Mouse (Mus musculus): ENCODE measurements around the gene Tpmt. TPM values are rescaled to one million over a fixed set of nuclear protein-coding genes. Genes with fewer than 3 reads are reported as not detected.

Tpmt gene
- polyA plus RNA-seq, 1 experiment from 2014 or later, result 28.4 TPM

- no peak for DNase-seq
- H3K9ac ChIP-seq, result no peak overlapping the region
- no peak for ATAC-seq (ENCODE audit: insufficient read depth)
- H3K4me1 ChIP-seq (ENCODE audit: insufficient read depth), result no peaks in the 10 kb centered on the region
- no peak overlapping the region for H3K4me2 ChIP-seq
- H3K27ac ChIP-seq (ENCODE audit: low read depth), result no peak overlapping the region
- 78% methylated on average over 5 of the region's 5 CpGs for WGBS
- peaks cover 29% of the 10 kb centered on the region for H3K36me3 ChIP-seq (ENCODE audit: insufficient read depth)
- no peak for TF ChIP-seq CTCF (IDR thresholded peaks at IDR 0.05; ENCODE audit: low read depth)
- no peaks in the 10 kb centered on the region for H3K9me3 ChIP-seq (ENCODE audit: low read depth, low read length)
- H3K4me3 ChIP-seq (ENCODE audit: low read depth, low read length), result no peak overlapping the region
- no peaks in the 10 kb centered on the region for H3K27me3 ChIP-seq (ENCODE audit: insufficient read depth, low read length)
Measured at GRCm38 (mm10) chr13:47072484-47072883, 27.9 kb upstream of the Tpmt start.

GRCm38 (mm10) chr13:47071871-47072270 is 27.3 kb upstream of the Tpmt start:
- ATAC-seq (ENCODE audit: insufficient read depth), result no peak
- Histone ChIP-seq H3K4me3 (ENCODE audit: low read depth, low read length) (no peak overlapping the region), H3K9ac (no peak overlapping the region), H3K27me3 (ENCODE audit: insufficient read depth, low read length) (no peaks in the 10 kb centered on the region), H3K4me1 (ENCODE audit: insufficient read depth) (no peaks in the 10 kb centered on the region), H3K27ac (ENCODE audit: low read depth) (no peak overlapping the region), H3K9me3 (ENCODE audit: low read depth, low read length) (no peaks in the 10 kb centered on the region), H3K4me2 (no peak overlapping the region), H3K36me3 (ENCODE audit: insufficient read depth) (peaks cover 29% of the 10 kb centered on the region)
- WGBS, result 91% methylated on average over 13 of the region's 13 CpGs
- DNase-seq, result no peak
- TF ChIP-seq CTCF (IDR thresholded peaks at IDR 0.05; ENCODE audit: low read depth), result no peak

GRCm38 (mm10) chr13:47070329-47071080 is 26.0 kb upstream of the Tpmt start:
- Histone ChIP-seq H3K9me3 (ENCODE audit: low read depth, low read length) (no peaks in the 10 kb centered on the region), H3K4me3 (ENCODE audit: low read depth, low read length) (no peak overlapping the region), H3K9ac (no peak overlapping the region), H3K36me3 (ENCODE audit: insufficient read depth) (peaks cover 26% of the 10 kb centered on the region), H3K27ac (ENCODE audit: low read depth) (no peak overlapping the region), H3K27me3 (ENCODE audit: insufficient read depth, low read length) (no peaks in the 10 kb centered on the region), H3K4me1 (ENCODE audit: insufficient read depth) (no peaks in the 10 kb centered on the region), H3K4me2 (no peak overlapping the region)
- 71% methylated on average over 15 of the region's 15 CpGs for WGBS
- TF ChIP-seq CTCF (IDR thresholded peaks at IDR 0.05; ENCODE audit: low read depth), result no peak
- no peak for DNase-seq
- no peak for ATAC-seq (ENCODE audit: insufficient read depth)

GRCm38 (mm10) chr13:47067001-47067400 is 22.5 kb upstream of the Tpmt start:
- ATAC-seq (ENCODE audit: insufficient read depth), result no peak
- no peak for TF ChIP-seq CTCF (IDR thresholded peaks at IDR 0.05; ENCODE audit: low read depth)

GRCm38 (mm10) chr13:47066516-47066915 is 22.0 kb upstream of the Tpmt start:
- H3K4me1 ChIP-seq (ENCODE audit: insufficient read depth), result no peaks in the 10 kb centered on the region
- ATAC-seq (ENCODE audit: insufficient read depth) (no peak), DNase-seq (no peak)
- no peak for TF ChIP-seq CTCF (IDR thresholded peaks at IDR 0.05; ENCODE audit: low read depth)
- H3K4me3 ChIP-seq (ENCODE audit: low read depth, low read length), result no peak overlapping the region
- no peaks in the 10 kb centered on the region for H3K9me3 ChIP-seq (ENCODE audit: low read depth, low read length)
- no peak overlapping the region for H3K9ac ChIP-seq
- H3K27me3 ChIP-seq (ENCODE audit: insufficient read depth, low read length), result no peaks in the 10 kb centered on the region
- H3K36me3 ChIP-seq (ENCODE audit: insufficient read depth), result peaks cover 29% of the 10 kb centered on the region
- H3K4me2 ChIP-seq, result no peak overlapping the region
- 92% methylated on average over 10 of the region's 10 CpGs for WGBS
- H3K27ac ChIP-seq (ENCODE audit: low read depth), result no peak overlapping the region

More at GRCm38 (mm10) chr13:47067001-47067400, 22.5 kb upstream of the Tpmt start:
- no peaks in the 10 kb centered on the region for H3K9me3 ChIP-seq (ENCODE audit: low read depth, low read length)
- 87% methylated on average over 6 of the region's 6 CpGs for WGBS
- H3K4me3 ChIP-seq (ENCODE audit: low read depth, low read length), result no peak overlapping the region
- H3K4me1 ChIP-seq (ENCODE audit: insufficient read depth), result no peaks in the 10 kb centered on the region
- no peak overlapping the region for H3K27ac ChIP-seq (ENCODE audit: low read depth)
- peaks cover 26% of the 10 kb centered on the region for H3K36me3 ChIP-seq (ENCODE audit: insufficient read depth)
- no peak for DNase-seq
- H3K27me3 ChIP-seq (ENCODE audit: insufficient read depth, low read length), result no peaks in the 10 kb centered on the region
- H3K9ac ChIP-seq, result no peak overlapping the region
- H3K4me2 ChIP-seq, result no peak overlapping the region

- Histone ChIP-seq H3K4me2 (no peak overlapping the region), H3K27ac (ENCODE audit: low read depth) (peak overlapping the region; percentile 65), H3K4me1 (ENCODE audit: insufficient read depth) (no peaks in the 10 kb centered on the region), H3K4me3 (ENCODE audit: low read depth, low read length) (no peak overlapping the region), H3K36me3 (ENCODE audit: insufficient read depth) (peaks cover 34% of the 10 kb centered on the region), H3K27me3 (ENCODE audit: insufficient read depth, low read length) (no peaks in the 10 kb centered on the region), H3K9ac (no peak overlapping the region), H3K9me3 (ENCODE audit: low read depth, low read length) (no peaks in the 10 kb centered on the region)
- 37% methylated on average over 15 of the region's 15 CpGs for WGBS
- no peak for TF ChIP-seq CTCF (IDR thresholded peaks at IDR 0.05; ENCODE audit: low read depth)
- peak; percentile 90 for DNase-seq
- ATAC-seq (ENCODE audit: insufficient read depth), result peak; percentile 88
Measured at GRCm38 (mm10) chr13:47063985-47064760, 19.6 kb upstream of the Tpmt start.

GRCm38 (mm10) chr13:47062756-47063155 is 18.2 kb upstream of the Tpmt start:
- Histone ChIP-seq H3K4me2 (no peak overlapping the region), H3K36me3 (ENCODE audit: insufficient read depth) (peaks cover 35% of the 10 kb centered on the region), H3K4me1 (ENCODE audit: insufficient read depth) (no peaks in the 10 kb centered on the region), H3K27ac (ENCODE audit: low read depth) (no peak overlapping the region), H3K27me3 (ENCODE audit: insufficient read depth, low read length) (no peaks in the 10 kb centered on the region), H3K4me3 (ENCODE audit: low read depth, low read length) (no peak overlapping the region), H3K9ac (no peak overlapping the region), H3K9me3 (ENCODE audit: low read depth, low read length) (no peaks in the 10 kb centered on the region)
- no peak for TF ChIP-seq CTCF (IDR thresholded peaks at IDR 0.05; ENCODE audit: low read depth)
- no peak for ATAC-seq (ENCODE audit: insufficient read depth)
- DNase-seq, result no peak
- 89% methylated on average over 17 of the region's 17 CpGs for WGBS

Data from lung, embryonic 14.5 days (tissue).